Mouse (Mus musculus) G1E (cell line): ENCODE measurements at regions not wholly inside any gene's neighbourhood (a gene's known extent, or its start where the extent isn't known, plus 50 kb on each side); places are given as distances from the start of the nearest gene placed in this dataset.

Experiments
- CTCF ChIP-seq: IDR thresholded peaks from 2 replicates; pipeline ENCODE4 v1.5.1; 2012; ENCODE audit warnings: low read depth, low read length, inconsistent platforms, mixed read lengths
- GATA1 ChIP-seq: IDR thresholded peaks from 2 replicates; pipeline ENCODE4 v1.6.1; 2012; ENCODE audit warnings: borderline replicate concordance, low read length, inconsistent platforms, mixed read lengths
- GATA2 ChIP-seq: IDR thresholded peaks from 2 replicates; pipeline ENCODE4 v1.6.1; 2012; ENCODE audit warnings: low read depth, low read length, inconsistent platforms, borderline replicate concordance
- POLR2AphosphoS5 ChIP-seq: IDR thresholded peaks from 2 replicates; pipeline ENCODE4 v1.6.1; 2012; ENCODE audit warnings: low read depth, low read length, inconsistent platforms; ENCODE audit not compliant: insufficient replicate concordance
- TAL1 ChIP-seq: conservative IDR thresholded peaks from 2 replicates; pipeline ENCODE4 v1.6.1; 2012; ENCODE audit warnings: low read depth, low read length, inconsistent platforms, mixed read lengths

DNA sequence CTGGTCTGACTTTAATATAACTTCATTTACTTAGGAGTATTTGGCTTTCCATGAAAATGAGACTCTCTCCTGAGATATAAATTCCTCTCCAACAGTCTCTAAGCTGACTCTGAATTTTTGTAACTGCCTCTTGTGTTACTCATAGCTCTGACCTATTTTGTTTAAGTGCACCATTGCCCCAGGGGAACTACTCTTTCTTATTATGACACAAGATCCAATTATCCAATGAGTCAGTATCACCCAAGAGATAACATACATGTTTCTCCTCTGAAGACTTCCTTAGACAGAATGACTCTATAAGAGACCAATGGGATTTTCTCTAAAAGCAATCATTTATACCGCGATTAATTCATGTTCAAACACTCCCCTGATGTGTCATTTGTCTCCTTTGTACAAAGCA lies 586.9 kb downstream of the Epha4 start:
- no peak for TF ChIP-seq GATA1
- TF ChIP-seq CTCF = no peak
- no peak for TF ChIP-seq POLR2AphosphoS5
- no peak for TF ChIP-seq GATA2
- TF ChIP-seq TAL1 = no peak
